Comparison of ENCODE assay signal across 27 mouse cellular contexts in the genomic region with DNA sequence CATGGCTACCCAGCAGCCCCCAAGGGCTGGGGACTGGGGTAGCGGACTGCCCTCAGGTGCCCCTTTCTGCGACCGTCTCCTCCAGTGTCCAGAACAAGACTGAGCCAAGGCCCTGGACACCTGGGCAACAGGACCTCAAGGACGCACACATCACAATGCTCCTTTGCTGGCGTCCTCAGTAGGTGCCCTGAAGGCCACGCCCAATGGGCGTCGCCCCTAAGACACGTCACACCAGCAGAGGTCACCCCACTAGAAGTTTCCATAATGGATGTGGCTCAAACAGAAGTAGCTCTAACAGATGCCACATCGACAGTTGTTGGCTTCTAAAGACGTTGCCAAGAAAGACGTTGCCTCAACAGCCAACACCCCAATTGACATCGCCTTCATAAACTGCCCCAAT. TPM values are rescaled to one million over a fixed set of nuclear protein-coding genes. Genes with fewer than 3 reads are reported as not detected.
DNase-seq lines count a peak whose midpoint lies in the region; ATAC-seq and TF ChIP-seq lines count a peak whose summit lies in the region.
"Had no signal": no experiment of that assay in that cellular context is flagged by ENCODE, and none has a peak within 500 bp of the region (broad histone marks: within the 10 kb centered on the region; RNA-seq: fewer than 3 reads in every experiment).

A gene (minus strand): TSS at position 101 of the 400 bp plus-strand sequence.

- TF ChIP-seq POLR2A in testis, adult 2 months (IDR thresholded peaks at IDR 0.05; ENCODE audit: control insufficient read depth, low read depth, low read length) = peak; percentile 82; the same call in 1 of the 2 replicates
- TF ChIP-seq POLR2A in kidney, adult 2 months (IDR thresholded peaks at IDR 0.05; ENCODE audit: low read depth, low read length) = no peak

- no peak for ATAC-seq in midbrain, embryonic 16.5 days
- ATAC-seq: activated CD4-positive, CD25-positive, alpha-beta regulatory T cell, adult 4 months; forebrain, embryonic 14.5 days; forebrain, embryonic 16.5 days; Patski had no signal

- no peak for DNase-seq in testis, postnatal 10 days (ENCODE audit: low spot score)
- DNase-seq in R1 (ENCODE audit: low read depth, low spot score) = peak; percentile 8
- DNase-seq in testis, postnatal 14 days (ENCODE audit: low spot score) = peak; percentile 33
- DNase-seq in kidney, adult 2 months = no peak
- DNase-seq: adrenal gland, adult 8-10 months; adrenal gland, postnatal 14 days; adrenal gland, postnatal 36 days; cerebellum, adult 11-12 months; cerebellum, adult 2 months; cerebellum, adult 9-10 months; cerebellum, postnatal 10 days; cerebellum, postnatal 36 days; embryo, embryonic 11 days had no signal

- H3K27ac ChIP-seq in testis, adult 2 months (ENCODE audit: control insufficient read depth, insufficient read depth, low read depth, low read length) = peak within 1 kb of the TSS; percentile 95
- H3K27ac ChIP-seq in kidney, adult 2 months (ENCODE audit: insufficient read depth, low read depth, low read length) = no peak within 1 kb of the TSS
- no peak within 1 kb of the TSS for H3K27ac ChIP-seq in midbrain, embryonic 16.5 days (ENCODE audit: low read length)
- H3K27ac ChIP-seq: embryonic facial prominence, embryonic 13.5 days; embryonic facial prominence, embryonic 15.5 days; forebrain, embryonic 10.5 days; forebrain, embryonic 12.5 days had no signal

- no peaks in the 10 kb centered on the region for H3K27me3 ChIP-seq in testis, adult 2 months (ENCODE audit: control insufficient read depth, insufficient read depth, low read length)
- H3K27me3 ChIP-seq in kidney, adult 2 months (replicated peaks; ENCODE audit: control insufficient read depth, insufficient read depth, low read length) = no peaks in the 10 kb centered on the region
- no peaks in the 10 kb centered on the region for H3K27me3 ChIP-seq in midbrain, embryonic 16.5 days (ENCODE audit: control insufficient read depth, insufficient read depth, low read depth, low read length)
- H3K27me3 ChIP-seq: embryonic facial prominence, embryonic 13.5 days; embryonic facial prominence, embryonic 15.5 days; forebrain, embryonic 12.5 days had no signal

- no peaks in the 10 kb centered on the region for H3K36me3 ChIP-seq in testis, adult 2 months (ENCODE audit: control insufficient read depth, insufficient read depth, low read length)
- H3K36me3 ChIP-seq in kidney, adult 2 months (ENCODE audit: control insufficient read depth, insufficient read depth, low read length) = no peaks in the 10 kb centered on the region
- no peaks in the 10 kb centered on the region for H3K36me3 ChIP-seq in midbrain, embryonic 16.5 days (ENCODE audit: control insufficient read depth, insufficient read depth, low read length)
- H3K36me3 ChIP-seq: embryonic facial prominence, embryonic 13.5 days; embryonic facial prominence, embryonic 15.5 days; forebrain, embryonic 10.5 days; forebrain, embryonic 12.5 days; G1E had no signal

- H3K9ac ChIP-seq in midbrain, embryonic 16.5 days (ENCODE audit: low read depth, low read length) = no peak within 1 kb of the TSS
- H3K9ac ChIP-seq: embryonic facial prominence, embryonic 13.5 days; embryonic facial prominence, embryonic 15.5 days; forebrain, embryonic 12.5 days had no signal

- WGBS in kidney, adult 2 months = 89% methylated on average over 13 of the region's 13 CpGs
- 89% methylated on average over 13 of the region's 13 CpGs for WGBS in midbrain, embryonic 16.5 days

- no peaks in the 10 kb centered on the region for H3K4me1 ChIP-seq in testis, adult 2 months (ENCODE audit: control insufficient read depth, insufficient read depth, low read length)
- no peaks in the 10 kb centered on the region for H3K4me1 ChIP-seq in kidney, adult 2 months (ENCODE audit: control insufficient read depth, insufficient read depth, low read length)
- H3K4me1 ChIP-seq in midbrain, embryonic 16.5 days (ENCODE audit: control insufficient read depth, insufficient read depth, low read length) = no peaks in the 10 kb centered on the region
- H3K4me1 ChIP-seq: embryonic facial prominence, embryonic 13.5 days; embryonic facial prominence, embryonic 15.5 days; forebrain, embryonic 10.5 days; forebrain, embryonic 12.5 days had no signal

- no peaks in the 10 kb centered on the region for H3K9me3 ChIP-seq in midbrain, embryonic 16.5 days (replicated peaks; ENCODE audit: control insufficient read depth, low read length, poor library complexity, severe bottlenecking)
- H3K9me3 ChIP-seq: embryonic facial prominence, embryonic 13.5 days; embryonic facial prominence, embryonic 15.5 days; forebrain, embryonic 10.5 days; forebrain, embryonic 12.5 days; G1E had no signal

- no peak within 1 kb of the TSS for H3K4me2 ChIP-seq in midbrain, embryonic 16.5 days (ENCODE audit: low read length)
- H3K4me2 ChIP-seq: embryonic facial prominence, embryonic 13.5 days; embryonic facial prominence, embryonic 15.5 days; forebrain, embryonic 12.5 days had no signal

- peak within 1 kb of the TSS; percentile 82 for H3K4me3 ChIP-seq in testis, adult 2 months (ENCODE audit: control insufficient read depth, low read depth, low read length)
- no peak within 1 kb of the TSS for H3K4me3 ChIP-seq in kidney, adult 2 months (ENCODE audit: insufficient read depth, low read depth, low read length)
- H3K4me3 ChIP-seq in midbrain, embryonic 16.5 days (ENCODE audit: low read depth, low read length) = no peak within 1 kb of the TSS
- H3K4me3 ChIP-seq: embryonic facial prominence, embryonic 13.5 days; embryonic facial prominence, embryonic 15.5 days; erythroblast, embryonic 14.5 days; forebrain, embryonic 10.5 days; forebrain, embryonic 12.5 days had no signal

- TF ChIP-seq CTCF in testis, adult 2 months (IDR thresholded peaks at IDR 0.05; ENCODE audit: control insufficient read depth, insufficient read depth, insufficient replicate concordance, low read depth, low read length) = no peak
- TF ChIP-seq CTCF in kidney, adult 2 months (conservative IDR thresholded peaks at IDR 0.05; ENCODE audit: insufficient read depth, insufficient read length, low read depth, low read length) = no peak

RNA-seq across cellular contexts. Expression of the gene that starts here (rescaled TPM):
- 5.6 and 7.7 TPM in 2 replicates for polyA plus RNA-seq in testis, adult 2 months (2012; rRNA removed)
- polyA plus RNA-seq in kidney, adult 2 months (2012; rRNA removed) = not detected in 2 replicates
- polyA plus RNA-seq in midbrain, embryonic 16.5 days (2015; fragmentation: Nextera tagmentation; extraction: Ambion mirVana) = not detected in 2 replicates
- polyA plus RNA-seq: activated CD4-positive, CD25-positive, alpha-beta regulatory T cell, adult 4 months; C2C12; cerebellum, adult 2 months; embryonic facial prominence, embryonic 11.5 days; embryonic facial prominence, embryonic 13.5 days; embryonic facial prominence, embryonic 15.5 days; erythroblast, embryonic 14.5 days; forebrain, embryonic 10.5 days; forebrain, embryonic 12.5 days; forebrain, embryonic 14.5 days; forebrain, embryonic 16.5 days; G1E; Patski had no signal

Comparison
In these comparisons a context has a peak if more than half of its experiments do, and no peak if none do; other contexts are left out.
1. DNase-seq: peak in R1 (single experiment) and testis, postnatal 14 days (single experiment); none in testis, postnatal 10 days (single experiment) and kidney, adult 2 months (single experiment).